Mouse (Mus musculus): Measurements from ENCODE around the gene Slc22a23.
A peak's percentile ranks its signal among the peaks of the same experiment; 100 is the strongest.

Slc22a23 gene

DNA sequence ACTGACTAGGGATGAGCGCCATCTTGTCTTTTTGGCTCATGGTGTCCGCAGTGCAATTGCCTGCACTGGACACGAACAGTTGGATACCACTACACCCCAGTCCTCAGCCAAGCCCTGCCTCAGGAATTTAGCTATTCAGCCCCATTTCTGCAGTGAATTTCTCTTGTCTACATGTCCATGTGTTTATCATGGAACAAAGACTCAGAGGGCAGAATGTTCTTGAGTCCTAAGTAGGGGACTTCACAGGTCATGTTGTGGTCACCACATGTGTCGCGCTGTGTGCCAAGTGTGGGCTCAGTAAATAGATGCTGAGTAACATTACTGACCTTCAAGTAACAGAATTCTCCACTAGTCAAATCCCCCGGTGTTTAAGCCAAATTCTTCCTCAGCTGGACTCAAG lies 109.9 kb downstream of the Slc22a23 start:
- no peak for DNase-seq (ENCODE audit: low spot score in 2 of 2)

GRCm38 (mm10) chr13:34234439-34234838 lies 110.5 kb downstream of the Slc22a23 start:
- no peak for DNase-seq (ENCODE audit: low spot score in 2 of 2)

- DNase-seq (ENCODE audit: low spot score in 2 of 2), result no peak
Observed at GRCm38 (mm10) chr13:34232992-34233391, 112.0 kb downstream of the Slc22a23 start.

DNA sequence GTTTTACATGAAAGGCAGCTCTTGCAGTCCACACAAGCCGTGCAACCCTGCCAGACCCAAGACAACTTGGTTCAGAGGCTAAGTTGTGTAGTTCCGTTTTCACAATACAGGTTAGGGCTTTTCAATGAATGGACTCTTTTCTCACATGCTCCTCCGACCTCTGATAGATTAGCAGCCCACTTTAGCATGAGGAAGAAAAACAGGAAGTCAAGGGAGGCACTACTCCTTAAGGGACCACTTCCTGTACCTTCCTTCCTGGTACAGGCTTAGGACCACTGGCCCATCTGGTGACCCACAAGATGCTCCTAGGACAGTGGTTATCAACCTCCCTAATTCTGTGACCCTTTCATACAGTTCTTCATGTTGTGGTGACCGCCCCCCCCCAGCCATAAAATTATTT lies 116.1 kb downstream of the Slc22a23 start:
- DNase-seq (ENCODE audit: low spot score in 2 of 2), result no peak

DNA sequence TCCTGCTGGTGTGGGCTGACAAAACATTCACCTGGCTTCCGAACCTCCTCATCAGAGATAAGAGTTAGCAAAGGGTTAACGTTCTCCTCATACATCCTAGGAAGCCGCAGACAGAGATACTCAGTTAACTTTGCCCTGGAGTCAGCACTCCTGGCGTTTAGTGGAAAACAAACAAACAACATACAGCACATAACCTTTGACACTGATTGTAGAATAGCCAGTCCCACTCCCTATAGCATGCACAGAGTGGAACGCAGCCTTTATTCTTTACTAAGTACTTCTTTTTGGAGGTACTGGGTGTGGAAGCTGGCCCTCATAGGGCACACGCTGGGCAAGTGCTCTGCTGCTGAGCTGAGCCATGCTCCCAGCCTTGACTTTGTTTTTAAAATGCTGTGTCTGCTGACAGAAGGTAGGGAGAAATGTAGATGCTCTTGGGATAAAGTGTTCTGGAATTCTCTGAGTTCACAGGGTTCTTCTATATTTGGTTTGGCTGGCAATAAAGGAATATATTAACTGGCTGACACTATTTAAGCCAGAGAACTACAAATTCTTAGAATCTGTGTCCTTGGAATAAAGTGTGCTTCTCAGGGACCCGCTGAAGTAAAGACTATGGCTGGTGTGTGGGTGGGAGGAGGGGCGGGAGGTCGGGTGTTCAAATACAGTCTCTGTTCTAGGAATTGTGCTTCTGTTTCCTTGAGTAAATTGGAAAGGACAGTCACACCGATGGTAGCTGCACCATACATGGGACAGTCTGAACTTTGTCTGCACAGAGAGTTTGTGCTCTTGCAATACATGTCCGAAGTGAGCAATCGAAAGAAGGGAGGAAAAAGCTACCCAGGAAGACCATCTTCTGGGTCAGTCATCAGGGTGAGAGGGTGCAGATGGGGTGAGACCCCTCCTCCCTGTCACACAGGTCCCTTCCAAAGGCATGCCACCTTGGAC lies 117.0 kb downstream of the Slc22a23 start:
- DNase-seq (ENCODE audit: low spot score in 2 of 2), result no peak

GRCm38 (mm10) chr13:34226940-34227339 lies 118.0 kb downstream of the Slc22a23 start:
- no peak for DNase-seq (ENCODE audit: low spot score in 2 of 2)

DNA sequence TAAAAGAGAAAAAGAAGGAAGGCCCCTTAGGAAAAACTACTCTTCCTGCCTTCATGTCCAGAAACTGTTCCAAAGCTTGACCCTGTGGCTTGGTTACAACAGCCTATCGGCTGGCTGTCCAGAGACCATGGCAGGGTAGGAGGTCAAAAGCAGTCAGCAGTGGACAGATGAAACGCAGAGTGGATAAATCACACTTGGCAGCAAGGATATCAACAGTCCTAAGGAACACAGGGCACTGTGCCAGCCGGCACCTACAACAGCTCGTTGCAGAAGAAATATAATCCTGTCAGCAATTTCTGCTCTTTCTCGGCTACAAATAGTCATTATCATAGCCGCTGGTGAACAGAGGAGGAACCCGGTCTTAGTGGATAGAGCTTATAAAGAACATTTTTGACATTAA lies 122.0 kb downstream of the Slc22a23 start:
- no peak for DNase-seq (ENCODE audit: low spot score in 2 of 2)

GRCm38 (mm10) chr13:34219728-34220127 lies 125.3 kb downstream of the Slc22a23 start:
- no peak for DNase-seq (ENCODE audit: low spot score in 2 of 2)

- DNase-seq (ENCODE audit: low spot score in 2 of 2), result no peak
Observed at GRCm38 (mm10) chr13:34218776-34219175, 126.2 kb downstream of the Slc22a23 start.

DNA sequence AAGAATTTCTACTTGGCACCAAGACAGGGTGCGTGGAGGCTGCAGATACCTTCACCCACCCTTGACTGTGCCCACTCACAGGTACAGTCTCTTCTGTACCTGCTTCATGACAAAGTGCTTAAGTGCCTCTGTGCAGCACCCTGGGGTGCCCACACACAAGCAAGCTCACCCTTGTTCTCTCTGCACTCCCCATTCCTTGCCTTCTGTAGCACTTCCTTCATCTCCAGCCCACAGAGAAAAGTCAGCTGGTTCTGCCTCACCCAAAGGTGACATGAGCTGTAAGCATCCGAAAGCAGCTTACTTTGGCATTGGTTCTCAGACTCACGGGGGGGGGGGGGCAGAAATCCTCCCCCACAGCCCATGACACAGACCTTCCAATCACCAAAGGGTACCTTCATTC lies 130.1 kb downstream of the Slc22a23 start:
- no peak for DNase-seq (ENCODE audit: low spot score in 2 of 2)

DNA sequence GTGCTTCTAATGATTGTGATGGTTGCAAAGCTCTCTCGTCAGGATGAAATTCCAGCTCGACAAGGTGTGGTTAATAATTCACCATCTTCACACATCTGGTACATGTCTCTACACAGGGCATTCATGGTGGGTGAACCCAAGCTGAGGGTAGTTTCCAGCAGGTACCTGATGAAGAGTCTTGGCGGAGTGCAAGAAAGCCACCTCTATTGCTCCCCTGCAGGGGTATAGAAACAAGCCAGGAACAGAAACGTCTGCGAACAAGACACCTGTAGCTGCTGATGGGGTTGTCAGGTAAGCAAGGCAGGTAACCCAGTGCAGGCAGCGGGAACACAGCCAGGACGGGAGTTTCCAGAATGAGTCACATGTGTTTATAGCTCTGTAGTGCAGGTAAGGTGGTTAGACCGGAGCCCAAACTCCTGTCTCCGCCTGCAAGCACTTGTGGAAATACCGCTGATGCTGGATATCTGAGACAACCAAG lies 132.2 kb downstream of the Slc22a23 start:
- no peak for DNase-seq (ENCODE audit: low spot score in 2 of 2)

GRCm38 (mm10) chr13:34211261-34211775 lies 133.7 kb downstream of the Slc22a23 start:
- no peak for DNase-seq (ENCODE audit: low spot score in 2 of 2)

DNA sequence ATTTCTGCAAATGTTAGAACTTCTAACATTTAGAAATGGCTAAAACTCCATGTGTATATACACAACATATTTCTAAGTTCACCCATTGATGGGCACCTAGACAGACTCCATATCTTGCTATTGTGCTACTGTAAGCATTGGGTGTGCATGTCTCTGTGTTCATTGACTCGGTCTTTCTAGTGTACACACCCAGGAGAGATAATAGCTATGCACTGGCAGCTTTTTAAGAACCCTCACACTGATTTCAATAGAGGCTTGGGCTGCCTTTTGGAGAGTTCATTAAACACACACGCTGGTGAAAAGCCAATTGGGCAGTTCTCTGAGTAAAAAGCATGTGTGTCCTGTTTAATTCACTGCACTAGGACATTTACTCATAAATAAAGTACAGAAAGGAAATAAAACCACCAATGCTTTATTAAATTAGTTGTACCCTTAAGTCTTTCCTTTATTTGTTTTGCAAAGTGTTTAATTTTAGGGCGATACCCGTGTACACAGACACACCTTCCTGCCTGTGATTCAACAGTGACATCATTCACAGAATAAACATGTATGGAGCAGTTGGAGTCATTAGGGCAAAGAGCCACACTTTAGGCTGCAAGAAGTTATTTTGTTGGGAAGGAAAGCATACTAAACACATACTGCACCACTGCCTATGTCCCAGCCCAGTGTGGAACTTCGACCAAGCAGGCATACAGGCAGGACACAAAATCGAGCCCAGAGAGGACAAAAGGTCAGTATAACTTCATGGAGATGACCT lies 137.1 kb downstream of the Slc22a23 start:
- no peak for DNase-seq (ENCODE audit: low spot score in 2 of 2)

DNA sequence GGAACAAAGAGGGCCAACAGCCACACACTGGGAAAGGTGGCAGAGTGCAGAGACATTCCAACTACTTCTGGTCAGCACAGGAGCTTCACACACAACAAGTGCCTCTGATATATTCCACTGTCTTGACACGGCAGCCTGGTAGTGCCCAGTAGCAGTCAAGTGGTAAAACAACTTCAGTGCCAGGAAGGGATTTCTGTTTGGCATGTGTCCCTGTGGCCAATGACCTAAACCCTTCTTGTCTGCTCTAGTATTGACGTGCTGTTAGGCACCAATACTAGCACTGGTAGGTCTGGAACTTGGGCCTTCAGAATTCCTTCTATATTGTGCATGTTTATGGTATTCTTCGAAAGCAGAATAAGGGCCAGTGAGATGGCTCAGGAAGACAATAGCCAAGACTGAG lies 139.8 kb downstream of the Slc22a23 start:
- DNase-seq (ENCODE audit: low spot score in 2 of 2), result no peak

GRCm38 (mm10) chr13:34195676-34196075 lies 149.3 kb downstream of the Slc22a23 start:
- DNase-seq (ENCODE audit: low spot score in 2 of 2), result no peak

GRCm38 (mm10) chr13:34193384-34193783 lies 151.6 kb downstream of the Slc22a23 start:
- DNase-seq (ENCODE audit: low spot score in 2 of 2), result no peak

- DNase-seq (ENCODE audit: low spot score in 2 of 2), result no peak
Observed at GRCm38 (mm10) chr13:34192414-34193191, 152.4 kb downstream of the Slc22a23 start.

GRCm38 (mm10) chr13:34187571-34187970 lies 157.4 kb downstream of the Slc22a23 start:
- DNase-seq (ENCODE audit: low spot score in 2 of 2), result peak in 1 of 2 experiments; percentile 35

GRCm38 (mm10) chr13:34185371-34185770 lies 159.6 kb downstream of the Slc22a23 start:
- no peak for DNase-seq (ENCODE audit: low spot score in 2 of 2)

DNA sequence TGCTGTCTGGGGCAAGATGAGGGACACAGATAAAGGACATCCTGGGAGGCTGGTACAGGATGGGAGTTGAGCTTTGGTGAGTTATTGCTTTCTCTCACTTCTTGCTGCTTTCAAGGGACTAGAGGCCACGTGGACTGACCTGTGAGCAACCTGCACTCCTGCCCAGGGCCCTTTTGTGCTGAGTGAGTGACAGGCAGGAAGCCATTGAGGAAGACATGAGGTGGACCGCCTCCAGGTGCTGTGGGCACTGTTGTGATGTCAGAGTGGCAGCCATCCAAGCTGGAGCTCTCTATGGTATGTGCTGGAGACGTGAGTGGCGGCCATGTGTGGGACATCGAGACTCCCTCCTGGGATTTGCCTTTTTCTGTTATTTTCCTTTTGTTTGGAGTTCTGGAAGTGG lies 163.4 kb downstream of the Slc22a23 start:
- no peak for DNase-seq (ENCODE audit: low spot score in 2 of 2)

DNA sequence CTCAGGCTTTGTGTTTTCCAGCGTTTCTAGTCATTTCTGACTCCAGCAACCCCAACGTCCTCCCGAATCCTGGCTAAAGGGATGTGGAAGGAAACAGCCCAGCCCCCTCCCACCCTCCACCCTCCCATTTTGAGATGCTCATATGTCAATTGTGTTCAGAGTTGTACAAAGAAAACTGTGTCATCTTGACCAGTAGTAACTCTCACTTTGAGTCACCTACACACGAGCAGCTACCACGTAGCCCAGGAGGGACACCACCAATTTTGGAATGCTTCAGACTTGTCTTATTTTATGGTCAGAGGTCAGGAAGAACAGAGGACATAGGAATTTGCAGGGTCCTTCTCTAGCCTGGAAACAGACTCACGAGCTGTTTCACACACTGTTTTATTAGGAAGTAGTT lies 171.0 kb downstream of the Slc22a23 start:
- DNase-seq (ENCODE audit: low spot score in 2 of 2), result no peak
